25 mouse cellular contexts compared by ENCODE assay signal in genomic region chr11:77532202-77532846, GRCm38 (mm10). TPM values are rescaled to one million over a fixed set of nuclear protein-coding genes. Genes with fewer than 3 reads are reported as not detected.
"Had no signal": no experiment of that assay in that cellular context is flagged by ENCODE, and none has a peak within 500 bp of the region (broad histone marks: within the 10 kb centered on the region; RNA-seq: fewer than 3 reads in every experiment).

No protein-coding gene starts in this region.

- DNase-seq: lung, adult 18-20 months; lung, embryonic 14.5 days; lung, postnatal 10 days; lung, postnatal 4 days; retina, postnatal 1 day; right cerebral cortex, adult 18-20 months; right cerebral cortex, postnatal 25 days; right cerebral cortex, postnatal 4 days; spleen, adult 18-20 months; thymus, adult 2 months; thymus, postnatal 25 days; thymus, postnatal 4 days had no signal

- H3K4me3 ChIP-seq: midbrain, embryonic 10.5 days; midbrain, embryonic 12.5 days; midbrain, embryonic 15.5 days; myocyte; neural tube, embryonic 13.5 days; neural tube, embryonic 15.5 days; stomach, embryonic 15.5 days had no signal

- H3K27me3 ChIP-seq: midbrain, embryonic 12.5 days; midbrain, embryonic 15.5 days; neural tube, embryonic 13.5 days; neural tube, embryonic 15.5 days; stomach, embryonic 15.5 days had no signal

- H3K4me2 ChIP-seq: lung, embryonic 14.5 days; midbrain, embryonic 12.5 days; midbrain, embryonic 15.5 days; neural tube, embryonic 13.5 days; neural tube, embryonic 15.5 days; stomach, embryonic 15.5 days had no signal

- H3K4me1 ChIP-seq: midbrain, embryonic 10.5 days; midbrain, embryonic 12.5 days; midbrain, embryonic 15.5 days; neural tube, embryonic 13.5 days; neural tube, embryonic 15.5 days; stomach, embryonic 15.5 days had no signal

- H3K9me3 ChIP-seq: midbrain, embryonic 10.5 days; midbrain, embryonic 12.5 days; midbrain, embryonic 15.5 days; neural tube, embryonic 13.5 days; neural tube, embryonic 15.5 days; stomach, embryonic 15.5 days had no signal

- H3K9ac ChIP-seq: lung, embryonic 14.5 days; midbrain, embryonic 12.5 days; midbrain, embryonic 15.5 days; neural tube, embryonic 13.5 days; neural tube, embryonic 15.5 days; stomach, embryonic 15.5 days had no signal

- ATAC-seq: midbrain, embryonic 15.5 days had no signal

- H3K27ac ChIP-seq: midbrain, embryonic 10.5 days; midbrain, embryonic 12.5 days; midbrain, embryonic 15.5 days; neural tube, embryonic 13.5 days; neural tube, embryonic 15.5 days; stomach, embryonic 15.5 days; stomach, postnatal 0 days had no signal

RNA-seq across cellular contexts. Expression of gene Gm10392, which starts 13.3 kb away (rescaled TPM):
- polyA plus RNA-seq: lung, embryonic 16.5 days; midbrain, embryonic 12.5 days; midbrain, embryonic 15.5 days; myocyte; neural tube, embryonic 11.5 days; small intestine, adult 2 months; testis, adult 2 months; urinary bladder, adult 2 months had no signal
